In the genomic region with DNA sequence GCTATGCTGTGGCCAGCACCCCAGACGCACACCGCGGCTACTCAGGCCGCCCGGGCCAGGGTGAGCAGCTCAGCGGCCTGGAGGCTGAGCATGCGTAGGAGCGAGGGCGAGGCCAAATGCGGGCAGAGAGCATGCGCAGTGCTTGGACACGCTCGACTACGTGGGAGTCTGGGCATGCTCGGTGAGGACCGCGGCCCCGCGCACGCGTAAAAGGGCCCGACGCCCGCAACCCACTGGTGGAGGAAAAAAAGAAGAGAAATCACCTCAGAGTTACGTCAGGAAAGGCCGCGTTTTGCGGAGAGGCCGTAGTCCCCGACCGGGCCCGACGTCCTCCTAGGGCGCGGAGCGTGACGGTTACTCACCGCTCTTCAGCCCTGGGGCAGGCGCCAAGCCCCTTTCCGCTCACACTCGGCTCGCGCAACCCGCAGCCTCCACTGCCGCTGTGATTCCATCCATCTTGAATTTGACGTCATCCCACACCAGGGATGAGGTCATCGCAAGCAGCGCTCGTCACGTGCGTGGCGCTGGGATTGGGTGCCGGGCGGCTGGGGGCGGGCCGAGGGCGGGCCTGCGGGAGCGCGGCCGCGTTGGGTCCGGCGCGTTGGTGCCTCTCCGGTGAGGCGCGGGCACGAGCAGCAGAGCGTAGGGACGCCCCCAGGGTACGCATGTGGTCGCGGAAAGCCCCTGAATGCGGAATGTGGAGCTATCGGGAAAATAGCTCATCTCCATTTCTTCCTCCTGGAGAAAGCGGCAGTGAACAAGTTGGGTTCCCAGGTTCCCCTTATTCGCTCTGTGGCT, we compare ENCODE assay signal across 8 mouse cellular contexts. TPM values are rescaled to one million over a fixed set of nuclear protein-coding genes. Genes with fewer than 3 reads are reported as not detected.
DNase-seq lines count a peak whose midpoint lies in the region; ATAC-seq and TF ChIP-seq lines count a peak whose summit lies in the region.

A gene (minus strand): TSS at position 448 of the 798 bp plus-strand sequence.
A gene (minus strand): TSS at position 472 of the 798 bp plus-strand sequence.

- no peaks in the 10 kb centered on the region for H3K9me3 ChIP-seq in G1E (replicated peaks)
- H3K9me3 ChIP-seq in forebrain, postnatal 0 days (ENCODE audit: low read length): no peaks in the 10 kb centered on the region
- no peaks in the 10 kb centered on the region for H3K9me3 ChIP-seq in lung, embryonic 15.5 days

- peak within 1 kb of the TSS; percentile 93 for H3K4me3 ChIP-seq in G1E (ENCODE audit: low read depth, low read length)
- H3K4me3 ChIP-seq in forebrain, postnatal 0 days (ENCODE audit: low read depth, low read length): peak within 1 kb of the TSS; percentile 84
- peak within 1 kb of the TSS; percentile 91 for H3K4me3 ChIP-seq in lung, embryonic 15.5 days

- H3K36me3 ChIP-seq in G1E (replicated peaks): peaks cover 12% of the 10 kb centered on the region
- H3K36me3 ChIP-seq in forebrain, postnatal 0 days (ENCODE audit: insufficient read depth): 0 out of 2 replicates have a peak, but pooled peaks cover 3% of the 10 kb centered on the region
- no peaks in the 10 kb centered on the region for H3K36me3 ChIP-seq in lung, embryonic 15.5 days

- H3K9ac ChIP-seq in forebrain, postnatal 0 days: peak within 1 kb of the TSS; percentile 92
- H3K9ac ChIP-seq in lung, embryonic 15.5 days: peak within 1 kb of the TSS; percentile 92

- H3K27me3 ChIP-seq in G1E (ENCODE audit: insufficient read depth, low read length): no peaks in the 10 kb centered on the region
- H3K27me3 ChIP-seq in forebrain, postnatal 0 days (ENCODE audit: insufficient read depth, low read length): no peaks in the 10 kb centered on the region
- H3K27me3 ChIP-seq in lung, embryonic 15.5 days: no peaks in the 10 kb centered on the region

- H3K4me2 ChIP-seq in forebrain, postnatal 0 days (ENCODE audit: low read depth): peak within 1 kb of the TSS; percentile 90
- H3K4me2 ChIP-seq in lung, embryonic 15.5 days: peak within 1 kb of the TSS; percentile 84

- peak within 1 kb of the TSS; percentile 88 for H3K27ac ChIP-seq in forebrain, postnatal 0 days (ENCODE audit: low read depth, low read length)
- H3K27ac ChIP-seq in lung, embryonic 15.5 days: peak within 1 kb of the TSS; percentile 96

- peak; percentile 81 for ATAC-seq in G1E (ENCODE audit: extremely low read depth, insufficient number of reproducible peaks, low FRiP score, poor library complexity, severe bottlenecking)
- peak; percentile 98 for ATAC-seq in forebrain, postnatal 0 days
- peak; percentile 99 for ATAC-seq in lung, embryonic 15.5 days (ENCODE audit: borderline replicate concordance, extremely low read depth, low FRiP score, low TSS enrichment)

- H3K4me1 ChIP-seq in G1E (ENCODE audit: insufficient read depth, low read depth, low read length): peaks cover 48% of the 10 kb centered on the region
- peaks cover 4% of the 10 kb centered on the region; the same call in 1 of the 2 replicates for H3K4me1 ChIP-seq in forebrain, postnatal 0 days (ENCODE audit: insufficient read depth)
- peaks cover 11% of the 10 kb centered on the region; the same call in 1 of the 2 replicates for H3K4me1 ChIP-seq in lung, embryonic 15.5 days

- 2% methylated on average over 76 of the region's 78 CpGs for WGBS in forebrain, postnatal 0 days
- under 1% methylated on average over 78 of the region's 78 CpGs for WGBS in lung, embryonic 15.5 days

- DNase-seq in G1E (ENCODE audit: low spot score): peak; percentile 93
- DNase-seq in cerebellum, adult 18-20 months: peak; percentile 97 to 98
- DNase-seq in forebrain, postnatal 0 days: peak; percentile 99
- DNase-seq in heart, postnatal 4 days: peak; percentile 97
- DNase-seq in layer of hippocampus, adult 8-10 months (ENCODE audit: low spot score in 2 of 2): peak; percentile 96 to 98
- DNase-seq in ovary, adult 18-20 months (ENCODE audit: low spot score): peak; percentile 95
- peak; percentile 94 for DNase-seq in thymus, postnatal 0 days (ENCODE audit: low spot score)

- TF ChIP-seq CTCF in G1E (IDR thresholded peaks at IDR 0.05; ENCODE audit: low read depth, low read length): no peak
- 0 out of 2 replicates have a peak, but pooled peaks have one; percentile 17 for TF ChIP-seq CTCF in forebrain, postnatal 0 days (IDR thresholded peaks at IDR 0.05; ENCODE audit: low read depth)

RNA-seq across cellular contexts. Expression of the first gene that starts in this region (rescaled TPM):
- 9.8 and 15.1 TPM in 2 replicates for total RNA-seq in G1E (2014; fragmentation: Nextera tagmentation)
- 7.3 and 10.4 TPM in 2 replicates for total RNA-seq in G1E (2017)
- 19.5 and 19.7 TPM in 2 replicates for polyA plus RNA-seq in G1E (2012)
- total RNA-seq in forebrain, postnatal 0 days (2014; rRNA removed): 13.3 and 23.0 TPM in 2 replicates
- 10.3 and 11.9 TPM in 2 replicates for polyA plus RNA-seq in forebrain, postnatal 0 days (2015; fragmentation: Nextera tagmentation; extraction: Ambion mirVana)
- total RNA-seq in heart, postnatal 4 days (2021): 10 to 100 TPM; 20.6 to 21.4 TPM
- 10 to 100 TPM; 11.1 to 14.8 (median 12.2) TPM for total RNA-seq in layer of hippocampus, adult 8-10 months (2022)
- polyA plus RNA-seq in lung, embryonic 15.5 days (2015; fragmentation: Nextera tagmentation; extraction: Ambion mirVana): 25.1 and 25.3 TPM in 2 replicates
- polyA plus RNA-seq in thymus, postnatal 0 days (2015; fragmentation: Nextera tagmentation; extraction: Ambion mirVana): 6.6 and 8.0 TPM in 2 replicates

RNA-seq across cellular contexts. Expression of the second gene that starts in this region (rescaled TPM):
- total RNA-seq in G1E (2014; fragmentation: Nextera tagmentation) (14.9 and 25.3 TPM in 2 replicates), G1E (2017) (11.1 and 12.0 TPM in 2 replicates)
- 18.7 and 19.1 TPM in 2 replicates for polyA plus RNA-seq in G1E (2012)
- total RNA-seq in forebrain, postnatal 0 days (2014; rRNA removed): 29.7 and 32.9 TPM in 2 replicates
- polyA plus RNA-seq in forebrain, postnatal 0 days (2015; fragmentation: Nextera tagmentation; extraction: Ambion mirVana): 9.0 and 9.1 TPM in 2 replicates
- total RNA-seq in heart, postnatal 4 days (2021): 10 to 100 TPM; 17.1 to 18.2 TPM
- total RNA-seq in layer of hippocampus, adult 8-10 months (2022): 10 to 100 TPM; 23.0 to 33.6 (median 25.5) TPM
- 11.0 and 11.2 TPM in 2 replicates for polyA plus RNA-seq in lung, embryonic 15.5 days (2015; fragmentation: Nextera tagmentation; extraction: Ambion mirVana)
- polyA plus RNA-seq in thymus, postnatal 0 days (2015; fragmentation: Nextera tagmentation; extraction: Ambion mirVana): 7.6 and 7.7 TPM in 2 replicates

Comparison
In these comparisons a context has a peak if more than half of its experiments do, and no peak if none do; other contexts are left out.
1. Peak in every context shown above with its lines: DNase-seq, ATAC-seq, H3K4me3 ChIP-seq and H3K27ac ChIP-seq.